Comparison of ENCODE assay signal across 8 mouse cellular contexts in genomic region chr7:126707442-126708174, GRCm38 (mm10). TPM values are rescaled to one million over a fixed set of nuclear protein-coding genes. Genes with fewer than 3 reads are reported as not detected.
DNase-seq lines count a peak whose midpoint lies in the region; ATAC-seq lines count a peak whose summit lies in the region.

Gene Coro1a, minus strand, starts transcription at chr7:126707787.

- peaks cover 6% of the 10 kb centered on the region; the same call in 1 of the 2 replicates for H3K9me3 ChIP-seq in heart, embryonic 16.5 days (replicated peaks; ENCODE audit: control insufficient read depth, low read length)
- H3K9me3 ChIP-seq in midbrain, embryonic 16.5 days (replicated peaks; ENCODE audit: control insufficient read depth, low read length, poor library complexity, severe bottlenecking), result peaks cover 4% of the 10 kb centered on the region

- H3K9ac ChIP-seq in heart, embryonic 16.5 days (ENCODE audit: low read length), result no peak within 1 kb of the TSS
- no peak within 1 kb of the TSS for H3K9ac ChIP-seq in midbrain, embryonic 16.5 days (ENCODE audit: low read depth, low read length)

- peaks cover 25% of the 10 kb centered on the region for H3K27me3 ChIP-seq in heart, embryonic 16.5 days (ENCODE audit: control insufficient read depth, insufficient read depth, low read length)
- no peaks in the 10 kb centered on the region for H3K27me3 ChIP-seq in midbrain, embryonic 16.5 days (ENCODE audit: control insufficient read depth, insufficient read depth, low read depth, low read length)

- ATAC-seq in heart, embryonic 16.5 days (replicated peaks; ENCODE audit: extremely low read depth, insufficient read depth, low FRiP score), result 0 out of 2 replicates have a peak, but pooled peaks have one; percentile 15
- ATAC-seq in midbrain, embryonic 16.5 days, result no peak

- peak; percentile 87 for DNase-seq in heart, adult 11 months
- DNase-seq in heart, adult 8-10 months (ENCODE audit: low spot score), result no peak
- DNase-seq in adrenal gland, adult 8-10 months, result no peak
- DNase-seq in left cerebral cortex, postnatal 4 days, result no peak
- no peak for DNase-seq in retina, embryonic 14.5 days (ENCODE audit: low spot score)
- DNase-seq in frontal cortex, postnatal 14 days (ENCODE audit: low spot score in 2 of 2), result no peak

- intact Hi-C loops in left cerebral cortex, postnatal 4 days (cut with DNase I), result no loop called here

- 74% methylated on average over 19 of the region's 19 CpGs for WGBS in heart, embryonic 16.5 days
- 89% methylated on average over 19 of the region's 19 CpGs for WGBS in midbrain, embryonic 16.5 days

- H3K4me2 ChIP-seq in heart, embryonic 16.5 days (ENCODE audit: low read depth, low read length), result no peak within 1 kb of the TSS
- no peak within 1 kb of the TSS for H3K4me2 ChIP-seq in midbrain, embryonic 16.5 days (ENCODE audit: low read length)

- peak within 1 kb of the TSS; percentile 66 for H3K27ac ChIP-seq in heart, embryonic 16.5 days (ENCODE audit: low read length)
- no peak within 1 kb of the TSS for H3K27ac ChIP-seq in midbrain, embryonic 16.5 days (ENCODE audit: low read length)

- H3K4me3 ChIP-seq in heart, embryonic 16.5 days (ENCODE audit: low read length), result no peak within 1 kb of the TSS
- H3K4me3 ChIP-seq in midbrain, embryonic 16.5 days (ENCODE audit: low read depth, low read length), result no peak within 1 kb of the TSS

- no peaks in the 10 kb centered on the region for H3K36me3 ChIP-seq in heart, embryonic 16.5 days (ENCODE audit: control insufficient read depth, insufficient read depth)
- H3K36me3 ChIP-seq in midbrain, embryonic 16.5 days (ENCODE audit: control insufficient read depth, insufficient read depth, low read length), result no peaks in the 10 kb centered on the region

- peaks cover 10% of the 10 kb centered on the region for H3K4me1 ChIP-seq in heart, embryonic 16.5 days (ENCODE audit: control insufficient read depth, insufficient read depth, low read length)
- peaks cover 14% of the 10 kb centered on the region for H3K4me1 ChIP-seq in midbrain, embryonic 16.5 days (ENCODE audit: control insufficient read depth, insufficient read depth, low read length)

RNA-seq across cellular contexts. Expression of gene Coro1a, which starts in this region (rescaled TPM):
- 10 to 100 TPM in 1 of 4 experiments, 1 to 10 TPM in 3; 4.9 to 10.0 (median 6.2) TPM for total RNA-seq in heart, adult 8-10 months (2022)
- total RNA-seq in adrenal gland, adult 8-10 months (2022), result 10 to 100 TPM; 21.0 to 28.2 (median 25.0) TPM
- polyA plus RNA-seq in heart, embryonic 16.5 days (2015; fragmentation: Nextera tagmentation; extraction: Ambion mirVana), result 57.7 and 131 TPM in 2 replicates
- 100 to 1,000 TPM; 137 to 143 TPM for total RNA-seq in left cerebral cortex, postnatal 4 days (2021)
- 114 and 122 TPM in 2 replicates for polyA plus RNA-seq in midbrain, embryonic 16.5 days (2015; fragmentation: Nextera tagmentation; extraction: Ambion mirVana)

Comparison
In these comparisons a context has a peak if more than half of its experiments do, and no peak if none do; other contexts are left out.
1. RNA of gene Coro1a (total RNA-seq): 137 to 143 TPM in left cerebral cortex, postnatal 4 days; 21.0 to 28.2 TPM in adrenal gland, adult 8-10 months and 4.9 to 10.0 TPM in heart, adult 8-10 months; every median in the first group is over 4 times any median in the second.